Mouse (Mus musculus): ENCODE measurements around the gene Pcsk7. TPM values are rescaled to one million over a fixed set of nuclear protein-coding genes. Genes with fewer than 3 reads are reported as not detected.

Pcsk7 gene
- polyA plus RNA-seq, 1 experiment from 2014 or later, result 7.7 TPM

GRCm38 (mm10) chr9:45938952-45939637 is 32.8 kb downstream of the Pcsk7 start:
- Histone ChIP-seq H3K9ac (no peak overlapping the region), H3K36me3 (replicated peaks) (peaks cover 53% of the 10 kb centered on the region), H3K9me3 (replicated peaks) (no peaks in the 10 kb centered on the region), H3K4me2 (no peak overlapping the region), H3K27me3 (peaks cover 19% of the 10 kb centered on the region), H3K4me3 (replicated peaks) (no peak overlapping the region), H3K4me1 (replicated peaks) (peaks cover 31% of the 10 kb centered on the region), H3K27ac (replicated peaks) (no peak overlapping the region)
- WGBS (ENCODE audit: insufficient replicate concordance), result 66% methylated on average over 15 of the region's 15 CpGs
- ATAC-seq (ENCODE audit: insufficient read depth), result no peak

- Histone ChIP-seq H3K4me2 (no peak overlapping the region), H3K4me1 (replicated peaks) (peaks cover 38% of the 10 kb centered on the region), H3K27ac (replicated peaks) (no peak overlapping the region), H3K36me3 (replicated peaks) (peaks cover 60% of the 10 kb centered on the region), H3K27me3 (peaks cover 15% of the 10 kb centered on the region), H3K4me3 (replicated peaks) (no peak overlapping the region), H3K9ac (no peak overlapping the region), H3K9me3 (replicated peaks) (no peaks in the 10 kb centered on the region)
- 81% methylated on average over 6 of the region's 6 CpGs for WGBS (ENCODE audit: insufficient replicate concordance)
- ATAC-seq (ENCODE audit: insufficient read depth), result no peak
These were observed 33.5 kb downstream of the Pcsk7 start for GRCm38 (mm10) chr9:45939794-45940193.

GRCm38 (mm10) chr9:45941329-45941888 is 35.1 kb downstream of the Pcsk7 start:
- Histone ChIP-seq H3K9me3 (replicated peaks) (no peaks in the 10 kb centered on the region), H3K27me3 (0 out of 2 replicates have a peak, but pooled peaks cover 2% of the 10 kb centered on the region), H3K9ac (no peak overlapping the region), H3K4me3 (replicated peaks) (no peak overlapping the region), H3K36me3 (replicated peaks) (peaks cover 76% of the 10 kb centered on the region), H3K4me2 (no peak overlapping the region), H3K27ac (replicated peaks) (no peak overlapping the region), H3K4me1 (replicated peaks) (peaks cover 46% of the 10 kb centered on the region)
- 70% methylated on average over 18 of the region's 18 CpGs for WGBS (ENCODE audit: insufficient replicate concordance)
- ATAC-seq (ENCODE audit: insufficient read depth), result no peak

GRCm38 (mm10) chr9:45942464-45942863 is 36.2 kb downstream of the Pcsk7 start:
- Histone ChIP-seq H3K36me3 (replicated peaks) (peaks cover 86% of the 10 kb centered on the region), H3K4me1 (replicated peaks) (peaks cover 46% of the 10 kb centered on the region), H3K4me3 (replicated peaks) (no peak overlapping the region), H3K9me3 (replicated peaks) (no peaks in the 10 kb centered on the region), H3K27me3 (no peaks in the 10 kb centered on the region), H3K4me2 (peak overlapping the region; percentile 15), H3K27ac (replicated peaks) (no peak overlapping the region), H3K9ac (no peak overlapping the region)
- ATAC-seq (ENCODE audit: insufficient read depth), result peak; percentile 60
- 65% methylated on average over 16 of the region's 16 CpGs for WGBS (ENCODE audit: insufficient replicate concordance)

GRCm38 (mm10) chr9:45942916-45943315 is 36.6 kb downstream of the Pcsk7 start:
- H3K9ac ChIP-seq, result no peak overlapping the region
- peak overlapping the region; percentile 15 for H3K4me2 ChIP-seq
- H3K36me3 ChIP-seq (replicated peaks), result peaks cover 91% of the 10 kb centered on the region
- H3K4me3 ChIP-seq (replicated peaks), result no peak overlapping the region
- H3K27ac ChIP-seq (replicated peaks), result no peak overlapping the region
- 25% methylated on average over 8 of the region's 8 CpGs for WGBS (ENCODE audit: insufficient replicate concordance)
- peak; percentile 77 for ATAC-seq (ENCODE audit: insufficient read depth)
- H3K27me3 ChIP-seq, result no peaks in the 10 kb centered on the region
- peaks cover 46% of the 10 kb centered on the region for H3K4me1 ChIP-seq (replicated peaks)
- H3K9me3 ChIP-seq (replicated peaks), result no peaks in the 10 kb centered on the region

DNA sequence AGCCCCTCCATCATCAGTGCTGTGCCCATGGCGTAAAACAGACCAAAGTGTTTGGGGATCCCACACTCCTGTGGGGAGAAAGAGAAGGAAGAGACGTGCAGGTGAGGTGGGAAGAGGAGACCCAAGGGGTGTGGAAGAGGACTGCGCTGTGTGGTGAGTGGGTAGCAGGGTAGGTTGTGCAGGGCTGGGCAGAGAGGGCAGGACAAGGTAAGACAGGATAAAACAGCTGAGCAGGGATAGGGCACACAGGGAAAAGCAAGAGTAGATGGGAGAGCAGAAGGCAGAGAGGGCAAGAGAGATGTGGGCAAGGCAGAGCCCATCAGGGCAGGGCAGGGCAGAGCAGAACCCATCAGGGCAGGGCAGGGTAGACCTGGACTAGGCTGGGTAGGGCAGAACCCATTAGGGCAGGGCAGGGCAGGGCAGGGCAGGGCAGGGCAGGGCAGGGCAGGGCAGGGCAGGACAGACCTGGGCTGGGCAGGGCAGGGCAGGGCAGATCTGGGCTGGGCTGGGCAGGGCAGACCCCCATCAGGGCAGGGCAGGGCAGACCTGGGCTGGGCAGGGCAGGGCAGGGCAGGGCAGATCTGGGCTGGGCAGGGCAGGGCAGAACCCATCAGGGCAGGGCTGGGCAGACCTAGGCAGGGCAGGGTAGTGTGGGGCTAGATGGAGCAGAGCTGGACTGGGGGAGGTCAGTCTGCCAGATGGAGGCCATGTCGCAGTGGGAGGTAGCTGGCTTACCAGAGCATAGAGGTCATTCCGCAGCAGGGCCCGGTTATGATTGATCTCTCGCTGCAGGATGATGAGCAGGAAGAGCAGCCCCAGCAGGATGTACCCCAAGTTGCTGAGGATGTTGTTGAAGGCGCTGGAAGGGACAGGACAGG is 37.6 kb downstream of the Pcsk7 start:
- peaks cover 91% of the 10 kb centered on the region for H3K36me3 ChIP-seq (replicated peaks)
- ATAC-seq (ENCODE audit: insufficient read depth), result peak; percentile 71

DNA sequence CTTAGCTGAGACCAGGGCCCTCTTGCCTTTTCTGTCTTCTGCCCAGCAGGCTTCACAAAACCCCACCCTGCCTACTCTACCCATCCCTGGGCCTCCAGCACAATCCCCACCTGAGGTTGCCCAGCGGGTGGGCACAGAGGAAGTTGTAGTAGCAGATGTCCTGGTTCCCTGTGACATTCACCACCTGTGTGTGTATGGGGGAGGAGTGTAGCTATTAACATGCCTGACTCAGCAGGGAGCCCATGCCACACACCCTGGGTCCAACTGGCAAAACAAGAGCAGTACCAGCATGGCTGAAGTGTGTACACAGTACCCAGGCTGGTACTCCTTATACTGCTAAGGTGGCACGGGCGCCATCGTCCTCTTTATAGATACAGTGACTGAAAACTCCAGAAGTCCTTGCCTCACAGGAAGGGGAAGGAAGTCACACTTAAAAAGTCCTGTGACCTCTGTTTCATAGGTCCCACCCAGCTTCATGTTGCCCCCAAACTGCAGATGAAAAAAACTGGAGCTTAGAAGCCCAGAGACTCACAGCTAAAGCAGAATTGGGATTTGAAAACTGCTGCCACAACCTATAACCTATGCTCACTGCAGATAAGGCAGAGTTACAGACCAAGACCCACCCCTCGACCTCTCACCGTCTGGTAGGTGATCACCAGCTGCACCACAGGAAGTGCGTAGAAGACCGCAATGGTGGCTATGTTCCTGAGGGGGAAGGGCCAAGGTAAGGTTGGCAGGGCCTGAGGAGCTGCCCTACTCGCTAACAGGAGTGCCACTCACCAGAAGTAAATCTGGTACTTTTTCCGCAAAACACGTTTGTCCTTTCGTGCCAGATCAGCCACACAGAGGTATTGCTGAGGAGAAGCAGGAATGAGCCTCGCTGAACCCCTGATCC is 38.5 kb downstream of the Pcsk7 start:
- ATAC-seq (ENCODE audit: insufficient read depth), result no peak
- no peak overlapping the region for H3K4me3 ChIP-seq (replicated peaks)
- H3K4me2 ChIP-seq, result no peak overlapping the region
- H3K9ac ChIP-seq, result no peak overlapping the region
- H3K4me1 ChIP-seq (replicated peaks), result peaks cover 46% of the 10 kb centered on the region
- H3K27me3 ChIP-seq, result no peaks in the 10 kb centered on the region
- H3K9me3 ChIP-seq (replicated peaks), result no peaks in the 10 kb centered on the region
- H3K27ac ChIP-seq (replicated peaks), result 0 out of 2 replicates have a peak overlapping the region, but pooled peaks have one; percentile 29
- 45% methylated on average over 13 of the region's 13 CpGs for WGBS (ENCODE audit: insufficient replicate concordance)
- H3K36me3 ChIP-seq (replicated peaks), result peaks cover 92% of the 10 kb centered on the region

More for the DNA sequence above, 37.6 kb downstream of the Pcsk7 start:
- Histone ChIP-seq H3K9me3 (replicated peaks) (no peaks in the 10 kb centered on the region), H3K9ac (no peak overlapping the region), H3K4me2 (no peak overlapping the region), H3K4me3 (replicated peaks) (no peak overlapping the region), H3K4me1 (replicated peaks) (peaks cover 46% of the 10 kb centered on the region), H3K27ac (replicated peaks) (0 out of 2 replicates have a peak overlapping the region, but pooled peaks have one; percentile 29), H3K27me3 (no peaks in the 10 kb centered on the region)
- 81% methylated on average over 8 of the region's 8 CpGs for WGBS (ENCODE audit: insufficient replicate concordance)

DNA sequence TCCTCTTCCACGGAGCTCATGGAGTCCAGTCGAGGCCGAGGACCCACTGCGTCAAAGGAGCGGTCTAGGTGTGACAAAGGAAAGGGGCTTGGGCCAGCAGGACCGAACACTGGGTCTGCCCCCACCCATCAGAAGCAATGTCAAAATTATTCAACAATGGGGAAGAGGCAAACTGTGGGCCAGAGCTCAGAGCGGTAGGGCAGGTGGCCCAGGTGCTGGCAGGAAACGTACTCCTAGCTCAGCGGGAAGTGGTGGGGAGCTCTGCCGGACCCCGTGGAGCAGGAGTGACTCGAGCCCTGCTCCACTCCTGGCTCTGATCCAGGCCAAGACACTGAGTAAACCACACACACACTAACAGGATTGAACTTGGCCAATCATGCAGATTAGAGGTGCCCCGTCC is 39.4 kb downstream of the Pcsk7 start:
- WGBS (ENCODE audit: insufficient replicate concordance), result 78% methylated on average over 13 of the region's 13 CpGs

GRCm38 (mm10) chr9:45946182-45946871 is 40.0 kb downstream of the Pcsk7 start:
- ATAC-seq (ENCODE audit: insufficient read depth), result no peak
- no peak overlapping the region for H3K4me2 ChIP-seq
- H3K4me1 ChIP-seq (replicated peaks), result peaks cover 43% of the 10 kb centered on the region
- H3K27me3 ChIP-seq, result no peaks in the 10 kb centered on the region
- 87% methylated on average over 16 of the region's 16 CpGs for WGBS (ENCODE audit: insufficient replicate concordance)
- no peak overlapping the region for H3K4me3 ChIP-seq (replicated peaks)
- no peaks in the 10 kb centered on the region for H3K9me3 ChIP-seq (replicated peaks)
- peaks cover 98% of the 10 kb centered on the region for H3K36me3 ChIP-seq (replicated peaks)
- H3K27ac ChIP-seq (replicated peaks), result no peak overlapping the region
- no peak overlapping the region for H3K9ac ChIP-seq

More for the DNA sequence above, 39.4 kb downstream of the Pcsk7 start:
- Histone ChIP-seq H3K36me3 (replicated peaks) (peaks cover 99% of the 10 kb centered on the region), H3K27ac (replicated peaks) (no peak overlapping the region), H3K27me3 (no peaks in the 10 kb centered on the region), H3K9ac (no peak overlapping the region), H3K4me1 (replicated peaks) (peaks cover 46% of the 10 kb centered on the region), H3K4me2 (no peak overlapping the region), H3K4me3 (replicated peaks) (no peak overlapping the region), H3K9me3 (replicated peaks) (no peaks in the 10 kb centered on the region)
- ATAC-seq (ENCODE audit: insufficient read depth), result no peak

DNA sequence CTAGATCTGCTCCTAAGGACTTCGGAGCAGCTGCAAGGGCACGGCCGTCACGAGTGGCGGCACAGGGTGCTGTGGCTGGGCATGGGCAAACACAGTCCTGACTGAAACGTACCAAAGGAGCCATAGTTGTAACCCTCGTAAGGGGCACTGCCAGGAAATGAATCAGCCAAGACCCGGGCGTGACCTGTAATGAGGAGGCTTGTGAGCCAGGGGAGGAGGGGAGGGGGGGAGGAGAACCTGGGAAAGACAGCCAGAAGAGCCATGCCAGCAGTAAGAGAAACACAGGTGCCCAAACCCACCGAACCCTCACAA is 40.5 kb downstream of the Pcsk7 start:
- Histone ChIP-seq H3K27ac (replicated peaks) (no peak overlapping the region), H3K9me3 (replicated peaks) (no peaks in the 10 kb centered on the region), H3K36me3 (replicated peaks) (peaks cover 98% of the 10 kb centered on the region), H3K4me1 (replicated peaks) (peaks cover 38% of the 10 kb centered on the region), H3K4me3 (replicated peaks) (no peak overlapping the region), H3K9ac (no peak overlapping the region), H3K27me3 (no peaks in the 10 kb centered on the region), H3K4me2 (no peak overlapping the region)
- 79% methylated on average over 10 of the region's 10 CpGs for WGBS (ENCODE audit: insufficient replicate concordance)
- ATAC-seq (ENCODE audit: insufficient read depth), result no peak
